Mouse (Mus musculus): ENCODE data around the gene Pspn. TPM values are rescaled to one million over a fixed set of nuclear protein-coding genes. Genes with fewer than 3 reads are reported as not detected.

Gene Pspn
- 0.87 TPM in 1 of 2 replicates, not detected in the other for polyA plus RNA-seq (2016; fragmentation: Nextera tagmentation; extraction: Ambion mirVana)

GRCm38 (mm10) chr17:56999968-57000609 is at the start of gene Pspn:
TSS of gene Pspn (minus strand) at chr17:57000018.
- Histone ChIP-seq H3K4me3 (no peak within 1 kb of the TSS), H3K27ac (replicated peaks) (no peak within 1 kb of the TSS), H3K4me1 (peaks cover 9% of the 10 kb centered on the region), H3K9ac (replicated peaks) (0 out of 2 replicates have a peak within 1 kb of the TSS, but pooled peaks have one; percentile 6), H3K4me2 (replicated peaks) (no peak within 1 kb of the TSS), H3K9me3 (no peaks in the 10 kb centered on the region), H3K36me3 (peaks cover 66% of the 10 kb centered on the region), H3K27me3 (no peaks in the 10 kb centered on the region)
- WGBS: 86% methylated on average over 9 of the region's 9 CpGs
- ATAC-seq (ENCODE audit: low FRiP score, low read depth): no peak

GRCm38 (mm10) chr17:57048816-57049215 is 49.0 kb upstream of the Pspn start:
- no peak overlapping the region for H3K9ac ChIP-seq (replicated peaks)
- H3K4me2 ChIP-seq (replicated peaks): no peak overlapping the region
- WGBS: 98% methylated on average over 3 of the region's 3 CpGs
- H3K27ac ChIP-seq (replicated peaks): no peak overlapping the region
- no peak overlapping the region for H3K4me3 ChIP-seq
- H3K4me1 ChIP-seq: no peaks in the 10 kb centered on the region
- no peaks in the 10 kb centered on the region for H3K9me3 ChIP-seq
- peaks cover 64% of the 10 kb centered on the region for H3K36me3 ChIP-seq
- ATAC-seq (ENCODE audit: low FRiP score, low read depth): no peak
- H3K27me3 ChIP-seq: 0 out of 2 replicates have a peak, but pooled peaks cover 4% of the 10 kb centered on the region

DNA sequence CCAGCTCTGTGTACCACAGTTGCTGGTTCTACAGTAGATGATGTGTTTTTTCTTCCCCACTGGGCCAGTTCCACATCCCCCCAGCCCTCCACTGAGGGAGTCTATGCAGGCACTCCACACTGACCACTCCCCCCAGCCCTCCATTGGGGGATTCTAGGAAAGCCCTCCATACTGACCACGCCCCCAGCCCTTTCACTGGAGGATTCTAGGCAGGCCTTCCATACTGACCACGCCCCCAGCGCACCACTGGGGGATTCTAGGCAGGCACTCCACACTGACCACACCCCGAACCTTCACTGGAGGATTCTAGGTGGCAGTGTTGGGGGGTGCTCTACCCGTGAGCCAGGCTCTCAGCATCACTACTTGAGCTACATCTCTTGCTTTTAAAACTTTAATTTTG is 47.6 kb upstream of the Pspn start:
- Histone ChIP-seq H3K36me3 (peaks cover 51% of the 10 kb centered on the region), H3K27me3 (0 out of 2 replicates have a peak, but pooled peaks cover 4% of the 10 kb centered on the region), H3K27ac (replicated peaks) (no peak overlapping the region), H3K4me3 (no peak overlapping the region), H3K4me2 (replicated peaks) (no peak overlapping the region), H3K9me3 (no peaks in the 10 kb centered on the region), H3K4me1 (no peaks in the 10 kb centered on the region), H3K9ac (replicated peaks) (no peak overlapping the region)
- ATAC-seq (ENCODE audit: low FRiP score, low read depth): peak; percentile 36; the same call in 1 of the 2 replicates
- 29% methylated on average over 5 of the region's 5 CpGs for WGBS

DNA sequence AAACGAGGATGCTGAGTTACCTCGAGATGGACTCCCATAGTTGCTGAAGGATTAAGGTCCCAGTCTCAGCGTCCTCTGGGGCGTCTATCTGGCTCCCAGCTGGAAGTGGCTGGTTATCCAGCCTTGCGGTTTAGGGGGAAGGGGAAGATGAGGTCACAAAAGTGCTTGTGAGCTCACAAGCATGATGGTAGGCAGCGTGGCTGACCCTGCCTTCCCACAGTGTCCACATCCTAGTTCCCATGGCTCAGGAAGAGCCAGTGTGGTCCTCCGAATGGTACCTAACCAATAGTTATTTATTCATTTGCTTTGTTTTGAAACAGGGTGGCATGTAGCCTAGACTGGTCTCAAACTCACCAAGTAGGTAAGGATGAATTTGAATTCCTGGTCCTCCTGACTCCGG is 41.7 kb upstream of the Pspn start, which contains the start of gene Slc25a41:
TSS of gene Slc25a41 (minus strand) at position 101 of the 400 bp plus-strand sequence.
- Histone ChIP-seq H3K36me3 (peaks cover 19% of the 10 kb centered on the region), H3K4me2 (replicated peaks) (no peak within 1 kb of the TSS), H3K27me3 (peaks cover 28% of the 10 kb centered on the region), H3K4me3 (no peak within 1 kb of the TSS), H3K27ac (replicated peaks) (no peak within 1 kb of the TSS), H3K9me3 (no peaks in the 10 kb centered on the region), H3K4me1 (no peaks in the 10 kb centered on the region), H3K9ac (replicated peaks) (no peak within 1 kb of the TSS)
- ATAC-seq (ENCODE audit: low FRiP score, low read depth): no peak
- 78% methylated on average over 8 of the region's 8 CpGs for WGBS

- H3K4me2 ChIP-seq (replicated peaks): no peak overlapping the region
- no peak overlapping the region for H3K27ac ChIP-seq (replicated peaks)
- 29% methylated on average over 8 of the region's 8 CpGs for WGBS
- no peaks in the 10 kb centered on the region for H3K36me3 ChIP-seq
- H3K27me3 ChIP-seq: peaks cover 27% of the 10 kb centered on the region
- H3K9me3 ChIP-seq: no peaks in the 10 kb centered on the region
- no peak overlapping the region for H3K4me3 ChIP-seq
- no peak for ATAC-seq (ENCODE audit: low FRiP score, low read depth)
- H3K4me1 ChIP-seq: no peaks in the 10 kb centered on the region
- H3K9ac ChIP-seq (replicated peaks): no peak overlapping the region
Measured at GRCm38 (mm10) chr17:57038978-57039377, 39.2 kb upstream of the Pspn start.

DNA sequence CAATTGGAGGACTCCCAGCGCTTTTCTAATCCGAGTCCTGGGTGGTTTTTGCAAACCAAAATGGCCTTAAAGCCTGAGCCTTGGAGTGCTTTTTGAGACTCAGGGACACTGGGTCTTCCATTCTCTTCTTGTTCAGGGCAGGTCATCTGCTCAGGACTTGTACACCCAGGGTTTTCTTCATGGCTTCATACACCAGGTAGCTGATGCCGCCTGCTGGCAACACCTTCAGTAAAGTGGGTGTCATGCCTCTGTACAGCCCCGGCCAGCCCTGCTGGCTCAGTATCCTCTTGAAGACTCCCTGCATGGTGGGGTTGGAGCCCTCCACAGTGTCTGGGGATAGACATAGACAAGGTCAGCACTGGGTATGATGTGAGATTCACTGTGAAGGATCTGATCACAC is 33.0 kb upstream of the Pspn start:
- H3K9me3 ChIP-seq: no peaks in the 10 kb centered on the region
- H3K4me1 ChIP-seq: peaks cover 26% of the 10 kb centered on the region
- H3K4me2 ChIP-seq (replicated peaks): no peak overlapping the region
- WGBS: 80% methylated on average over 4 of the region's 4 CpGs
- H3K4me3 ChIP-seq: peak overlapping the region; percentile 99; the same call in 1 of the 2 replicates
- H3K9ac ChIP-seq (replicated peaks): no peak overlapping the region
- H3K27ac ChIP-seq (replicated peaks): 0 out of 2 replicates have a peak overlapping the region, but pooled peaks have one; percentile 87
- H3K27me3 ChIP-seq: peaks cover 8% of the 10 kb centered on the region
- no peak for ATAC-seq (ENCODE audit: low FRiP score, low read depth)
- H3K36me3 ChIP-seq: peaks cover 14% of the 10 kb centered on the region

DNA sequence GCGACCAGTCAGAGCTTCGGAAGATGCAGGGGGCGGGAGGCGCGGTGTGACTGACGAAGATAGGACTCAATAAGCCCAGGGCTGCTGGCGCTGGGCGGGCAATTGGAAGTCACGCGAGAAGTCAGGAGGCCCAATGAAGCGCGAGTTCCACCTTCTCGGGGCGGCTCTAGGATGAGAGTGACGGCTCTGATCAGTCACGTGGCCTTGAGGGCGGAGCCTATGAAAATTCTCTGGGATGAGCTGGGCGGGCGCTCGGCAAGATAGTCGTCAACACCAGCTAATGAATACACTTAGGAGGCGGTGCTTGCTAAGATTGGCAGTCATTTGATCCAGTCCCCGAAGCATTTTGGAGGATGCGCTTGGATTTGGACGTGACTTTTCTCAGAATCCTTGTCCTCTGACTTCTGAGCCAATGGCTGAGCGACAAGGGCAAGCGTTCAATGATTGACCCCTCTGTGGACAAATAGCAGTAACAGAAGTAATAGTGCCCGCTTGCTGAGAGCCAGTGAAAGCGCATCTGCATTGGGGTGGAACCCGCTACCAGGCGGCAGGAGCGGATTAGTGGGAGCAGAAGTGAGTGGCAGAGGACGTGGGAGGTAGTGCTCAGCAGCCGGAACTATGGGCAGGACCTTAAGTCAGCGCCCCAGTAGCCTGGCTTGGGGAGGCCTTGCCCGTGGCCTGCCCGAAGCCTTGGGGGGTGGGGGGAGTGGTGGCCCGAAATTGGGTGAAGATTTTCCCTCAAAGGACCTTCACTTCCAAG is 32.0 kb upstream of the Pspn start:
- Histone ChIP-seq H3K27me3 (peaks cover 4% of the 10 kb centered on the region; the same call in 1 of the 2 replicates), H3K9me3 (no peaks in the 10 kb centered on the region), H3K27ac (replicated peaks) (peak overlapping the region; percentile 87), H3K4me1 (peaks cover 26% of the 10 kb centered on the region), H3K4me3 (peak overlapping the region; percentile 99), H3K36me3 (peaks cover 24% of the 10 kb centered on the region), H3K4me2 (replicated peaks) (peak overlapping the region; percentile 55), H3K9ac (replicated peaks) (no peak overlapping the region; the same call in 1 of the 2 replicates)
- ATAC-seq (ENCODE audit: low FRiP score, low read depth): peak; percentile 98
- under 1% methylated on average over 38 of the region's 38 CpGs for whole genome bisulfite sequencing

DNA sequence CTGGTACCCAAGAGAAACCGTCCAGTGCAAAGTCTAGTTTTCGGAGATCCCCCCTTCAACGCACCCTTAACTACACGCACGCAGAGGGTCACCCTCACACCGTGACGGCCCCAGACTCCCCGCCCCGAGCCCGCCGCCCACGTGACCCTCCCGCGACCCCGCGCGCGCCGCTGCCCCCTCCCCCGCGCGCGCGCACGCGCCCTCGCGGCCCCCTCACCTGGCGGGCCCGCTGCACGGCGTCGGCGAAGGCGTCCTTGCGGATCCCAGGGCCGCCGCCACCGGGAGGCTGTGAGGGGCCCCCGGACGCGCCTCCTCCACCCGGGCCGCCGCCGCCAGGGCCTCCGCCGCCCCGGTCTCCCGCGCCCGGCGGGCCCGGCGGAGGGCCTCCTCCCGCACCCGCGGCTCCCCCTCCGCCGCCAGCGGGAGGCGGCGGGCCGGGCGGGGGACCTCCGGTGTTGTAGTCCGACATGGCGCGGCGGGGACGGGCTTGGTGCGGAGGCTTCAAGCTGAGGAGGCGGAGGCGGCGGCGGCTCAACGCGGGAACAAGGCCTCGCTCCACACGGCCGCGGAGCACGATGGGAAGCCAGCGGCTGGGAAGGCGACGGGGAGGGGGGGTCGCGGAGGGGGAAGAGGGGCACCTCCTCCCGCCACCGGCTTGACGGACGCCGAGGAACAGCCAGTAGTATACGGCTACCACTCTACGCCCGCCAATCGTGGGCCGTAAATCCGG is 31.3 kb upstream of the Pspn start, which contains the start of gene Khsrp:
TSS of gene Khsrp (minus strand) at position 592 of the 730 bp plus-strand sequence.
- peaks cover 4% of the 10 kb centered on the region; the same call in 1 of the 2 replicates for H3K27me3 ChIP-seq
- H3K4me3 ChIP-seq: peak within 1 kb of the TSS; percentile 99
- H3K36me3 ChIP-seq: peaks cover 31% of the 10 kb centered on the region
- H3K9me3 ChIP-seq: no peaks in the 10 kb centered on the region
- H3K27ac ChIP-seq (replicated peaks): peak within 1 kb of the TSS; percentile 94
- ATAC-seq (ENCODE audit: low FRiP score, low read depth): peak; percentile 0; the same call in 1 of the 2 replicates
- H3K4me2 ChIP-seq (replicated peaks): peak within 1 kb of the TSS; percentile 96
- peaks cover 26% of the 10 kb centered on the region for H3K4me1 ChIP-seq
- under 1% methylated on average over 75 of the region's 99 CpGs for WGBS
- peak within 1 kb of the TSS; percentile 100 for H3K9ac ChIP-seq (replicated peaks)

- ATAC-seq (ENCODE audit: low FRiP score, low read depth): no peak
- H3K36me3 ChIP-seq: peaks cover 45% of the 10 kb centered on the region
Measured at GRCm38 (mm10) chr17:57029691-57030090, 29.9 kb upstream of the Pspn start.

GRCm38 (mm10) chr17:57027471-57027870 is 27.7 kb upstream of the Pspn start:
- WGBS: 92% methylated on average over 4 of the region's 4 CpGs
- no peak overlapping the region for H3K4me2 ChIP-seq (replicated peaks)
- no peak overlapping the region for H3K27ac ChIP-seq (replicated peaks)
- H3K36me3 ChIP-seq: peaks cover 67% of the 10 kb centered on the region
- H3K27me3 ChIP-seq: no peaks in the 10 kb centered on the region
- H3K4me1 ChIP-seq: peaks cover 20% of the 10 kb centered on the region
- no peaks in the 10 kb centered on the region for H3K9me3 ChIP-seq
- H3K9ac ChIP-seq (replicated peaks): no peak overlapping the region
- ATAC-seq (ENCODE audit: low FRiP score, low read depth): no peak
- no peak overlapping the region for H3K4me3 ChIP-seq

More at GRCm38 (mm10) chr17:57029691-57030090, 29.9 kb upstream of the Pspn start:
- peak overlapping the region; percentile 99 for H3K4me3 ChIP-seq
- peaks cover 26% of the 10 kb centered on the region for H3K4me1 ChIP-seq
- 60% methylated on average over 8 of the region's 8 CpGs for WGBS
- peak overlapping the region; percentile 96 for H3K4me2 ChIP-seq (replicated peaks)
- H3K9me3 ChIP-seq: no peaks in the 10 kb centered on the region
- H3K9ac ChIP-seq (replicated peaks): peak overlapping the region; percentile 100
- no peak overlapping the region for H3K27ac ChIP-seq (replicated peaks)
- H3K27me3 ChIP-seq: 0 out of 2 replicates have a peak, but pooled peaks cover 1% of the 10 kb centered on the region

GRCm38 (mm10) chr17:57020960-57021359 is 21.1 kb upstream of the Pspn start:
- WGBS: 93% methylated on average over 5 of the region's 5 CpGs
- H3K36me3 ChIP-seq: peaks cover 64% of the 10 kb centered on the region
- no peak overlapping the region for H3K27ac ChIP-seq (replicated peaks)
- ATAC-seq (ENCODE audit: low FRiP score, low read depth): no peak
- H3K9me3 ChIP-seq: no peaks in the 10 kb centered on the region
- no peaks in the 10 kb centered on the region for H3K27me3 ChIP-seq
- no peak overlapping the region for H3K4me3 ChIP-seq
- H3K9ac ChIP-seq (replicated peaks): no peak overlapping the region
- no peak overlapping the region for H3K4me2 ChIP-seq (replicated peaks)
- no peaks in the 10 kb centered on the region for H3K4me1 ChIP-seq
